Mouse (Mus musculus) cerebellum, adult 11-12 months (tissue): ENCODE data around the gene Sprr1b.
"Not testable (repeated sequence)": the region's sequence is repeated elsewhere in the genome, so short reads cannot be mapped to it uniquely, and the experiment has no call there.

Experiments used
- DNase-seq: peaks from one replicate; pipeline ENCODE4 v3.0.0; 2022

The Sprr1b gene

DNA sequence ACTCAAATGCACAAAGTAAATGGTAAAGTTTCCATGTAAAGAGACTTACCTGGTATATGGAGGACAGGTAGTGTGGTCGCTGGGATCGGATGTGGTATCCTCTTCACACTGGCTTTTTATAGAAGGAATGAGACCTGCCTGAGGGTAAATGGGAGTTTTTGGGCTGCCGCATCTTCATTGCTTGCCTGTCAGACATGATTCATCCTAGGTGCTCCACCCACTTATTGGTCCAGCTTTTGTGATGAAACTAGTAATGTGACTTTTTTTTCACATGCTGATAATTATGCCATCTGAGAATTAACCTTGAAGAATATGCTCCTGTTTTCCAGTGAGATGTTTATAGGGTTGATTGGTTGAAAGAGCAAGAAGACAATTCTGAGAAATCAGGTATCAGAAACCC is at the start of gene Sprr1b:
Sprr1b (minus strand) TSS at position 101 of the 400 bp plus-strand sequence.
- no peak for DNase-seq

- DNase-seq: no peak
Observed at GRCm38 (mm10) chr3:92486307-92486706, 47.7 kb upstream of the Sprr1b start.

DNA sequence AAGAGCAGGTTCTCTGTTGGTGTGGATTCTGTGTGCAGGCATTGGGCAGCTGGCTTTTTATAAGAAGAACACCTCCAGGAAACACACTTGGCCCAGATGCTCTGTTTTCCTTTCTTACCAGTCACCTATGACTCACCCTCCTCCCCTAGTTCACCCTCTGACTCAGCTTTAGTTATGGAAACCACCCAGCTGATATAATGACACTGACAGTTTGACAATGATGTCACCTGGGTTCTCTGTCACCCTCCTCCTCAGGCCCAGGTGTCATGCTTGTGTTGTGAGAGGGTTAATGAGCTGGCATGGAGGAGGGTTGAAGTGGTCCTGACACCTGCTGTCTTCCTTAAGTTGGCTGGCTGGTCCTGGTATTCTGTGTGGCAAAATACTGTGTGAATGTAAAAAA is 47.3 kb upstream of the Sprr1b start, which contains the start of gene Sprr1a:
Sprr1a (minus strand) TSS at position 33 of the 400 bp plus-strand sequence.
- DNase-seq: no peak

DNA sequence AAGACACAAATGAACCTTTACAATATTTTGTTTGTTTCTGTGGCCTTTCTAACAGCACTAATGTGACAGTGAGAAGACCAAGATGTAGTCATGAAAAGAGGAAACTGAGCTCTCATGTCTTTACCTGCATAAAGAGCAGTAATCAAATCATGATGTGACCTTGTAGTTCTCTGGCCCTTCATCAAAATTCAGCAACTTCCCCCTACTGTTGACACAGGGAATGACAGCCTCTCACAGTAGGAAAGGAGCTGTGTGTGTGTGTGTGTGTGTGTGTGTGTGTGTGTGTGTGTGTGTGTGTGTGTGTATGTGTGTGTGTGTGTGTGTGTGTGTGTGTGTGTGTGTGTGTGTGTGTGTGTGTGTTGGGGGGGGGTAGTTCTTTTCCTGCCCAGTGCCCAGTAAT is 42.7 kb upstream of the Sprr1b start:
- DNase-seq: not testable (repeated sequence)

- DNase-seq: no peak
Observed at GRCm38 (mm10) chr3:92470111-92470510, 31.5 kb upstream of the Sprr1b start.

DNA sequence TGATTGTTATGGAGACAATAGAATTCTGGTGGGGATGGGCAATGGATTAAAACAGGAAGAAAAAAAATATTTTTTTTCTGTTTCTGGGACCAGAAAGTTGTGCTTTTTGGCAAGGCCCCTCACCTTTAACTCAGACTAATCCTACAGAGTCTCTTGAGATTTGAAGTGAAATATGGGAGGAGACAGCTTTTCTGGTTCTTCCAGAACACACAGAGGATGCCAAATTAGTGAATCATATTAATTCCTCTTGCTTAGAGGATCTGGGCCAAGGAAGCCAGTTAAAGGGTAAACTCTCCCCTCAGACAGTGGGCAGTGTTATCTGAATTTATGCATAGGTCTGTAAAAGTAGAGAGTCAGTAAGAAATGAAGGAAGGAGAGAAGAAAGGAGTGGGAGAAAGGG is 28.8 kb upstream of the Sprr1b start:
- no peak for DNase-seq

DNA sequence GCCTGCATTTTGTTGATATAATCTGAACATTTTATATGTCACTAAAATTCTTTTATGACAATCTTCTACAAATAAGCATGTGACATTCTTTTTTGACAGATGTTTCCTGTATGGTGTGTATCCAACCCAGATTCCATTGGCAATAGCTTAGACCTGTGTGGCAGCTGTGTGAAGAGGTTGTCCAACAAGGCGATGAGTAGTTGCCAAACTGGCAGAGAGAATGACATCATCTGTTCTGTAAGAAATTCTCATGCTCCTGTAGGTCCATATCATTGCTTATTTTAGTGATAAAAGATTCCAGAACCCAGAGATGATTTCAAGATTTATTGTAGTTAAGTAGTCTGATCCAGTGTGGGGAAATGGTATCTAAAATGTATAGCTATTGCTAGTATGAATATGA is 28.0 kb upstream of the Sprr1b start:
- DNase-seq: no peak

DNA sequence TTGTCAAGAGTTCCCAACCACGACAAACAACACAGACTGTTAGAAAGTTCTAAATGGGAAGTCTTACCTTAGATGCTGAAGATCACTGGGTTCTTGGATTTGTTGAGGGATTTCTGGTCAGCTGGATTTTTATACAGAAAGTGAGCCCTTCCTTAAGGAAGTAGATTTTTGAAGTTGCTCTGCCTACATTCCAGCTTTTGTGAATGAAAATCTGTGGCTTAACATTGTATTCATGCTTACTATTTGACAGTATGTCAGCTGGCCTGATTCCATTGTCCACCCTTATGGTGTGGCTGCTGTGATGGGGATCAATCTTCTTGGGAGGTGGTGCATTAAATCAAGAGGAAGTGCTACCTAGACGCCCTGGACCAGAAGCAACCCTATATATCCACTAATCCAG is 20.0 kb upstream of the Sprr1b start, which contains the start of gene Sprr3:
Sprr3 (minus strand) TSS at position 101 of the 400 bp plus-strand sequence.
- DNase-seq: no peak

DNA sequence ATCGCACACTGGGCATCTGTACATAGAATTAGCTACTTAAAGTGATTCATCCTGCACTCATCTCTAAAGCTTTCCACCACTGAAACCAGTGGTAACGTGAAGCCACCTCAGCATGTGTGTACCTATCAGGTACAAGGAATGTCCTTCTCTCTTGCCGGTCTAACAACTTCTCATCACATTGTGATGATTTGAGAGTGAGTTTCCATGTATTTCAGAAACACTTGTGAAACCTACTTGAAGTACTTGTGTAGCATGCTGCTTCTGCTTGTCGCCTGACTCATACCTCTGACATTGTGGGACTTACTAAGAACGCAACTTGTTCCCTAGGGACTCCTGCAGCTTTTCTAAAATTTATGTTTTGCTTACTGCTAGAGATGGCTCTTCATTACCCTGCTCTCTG is 16.6 kb upstream of the Sprr1b start:
- no peak for DNase-seq

GRCm38 (mm10) chr3:92440177-92440576 is 1.6 kb upstream of the Sprr1b start:
- DNase-seq: no peak

GRCm38 (mm10) chr3:92432282-92432681 is 6.3 kb downstream of the Sprr1b start, which contains the start of gene Sprr2k:
Gene Sprr2k (plus strand): TSS chr3:92432582.
- DNase-seq: no peak

DNA sequence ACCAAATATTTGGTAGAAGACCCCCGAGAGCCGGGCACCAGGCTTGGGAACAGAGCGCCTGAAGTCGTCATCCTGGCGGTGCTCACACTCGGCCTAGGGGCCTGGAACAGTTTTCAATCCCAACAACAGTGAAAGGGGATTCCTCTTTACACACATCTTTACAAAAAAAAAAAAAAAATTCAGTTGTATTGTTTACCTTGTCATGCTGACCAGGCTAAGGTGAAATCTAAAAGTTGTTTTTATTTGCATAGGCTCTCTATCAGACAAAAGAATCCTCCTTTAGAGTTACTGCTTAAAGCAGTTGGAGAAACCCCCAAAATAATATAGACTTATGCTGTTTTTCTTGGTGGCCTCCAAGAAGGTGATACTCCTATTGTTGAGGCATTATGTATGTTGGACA is 9.3 kb downstream of the Sprr1b start, which contains the start of gene Gm9774:
Gm9774 (minus strand) TSS at position 101 of the 400 bp plus-strand sequence.
- no peak for DNase-seq

DNA sequence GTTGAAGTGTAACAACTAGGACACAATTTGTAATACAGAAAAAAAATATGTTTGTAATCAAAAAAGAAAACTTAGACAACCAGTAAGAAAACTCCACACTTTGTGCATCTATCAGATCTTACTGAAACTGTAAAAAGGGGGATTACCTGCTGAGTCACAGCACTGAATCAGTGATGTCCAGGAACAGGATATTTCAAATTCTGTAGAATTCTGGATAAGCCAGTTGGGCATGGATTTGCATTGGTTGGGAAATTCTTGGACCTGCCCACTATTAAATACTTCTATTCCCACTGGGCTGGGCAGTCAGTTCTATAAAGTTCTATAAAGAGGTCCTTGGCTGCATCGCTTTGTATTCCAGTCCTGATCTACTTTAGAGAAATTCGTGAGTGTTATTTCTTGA is 20.8 kb downstream of the Sprr1b start, which contains the start of gene Sprr2j-ps:
Sprr2j-ps (plus strand) TSS at position 301 of the 400 bp plus-strand sequence.
- DNase-seq: no peak

GRCm38 (mm10) chr3:92407691-92408090 is 30.9 kb downstream of the Sprr1b start, which contains the start of gene Sprr2i:
Gene Sprr2i (plus strand): TSS chr3:92407991.
- no peak for DNase-seq

- DNase-seq: no peak
Observed at GRCm38 (mm10) chr3:92394301-92394700, 44.3 kb downstream of the Sprr1b start.
